Mouse (Mus musculus) left cerebral cortex, adult 8-10 months (tissue): ENCODE results near the gene Ooep. TPM values are rescaled to one million over a fixed set of nuclear protein-coding genes. Genes with fewer than 3 reads are reported as not detected.
A peak's percentile ranks its signal among the peaks of the same experiment; 100 is the strongest.

Experiments used
- DNase-seq, 2 experiments: peaks; one replicate each; pipeline ENCODE4 v3.0.0; 2022; ENCODE audit warnings: low spot score in 2 of 2
- total RNA-seq, 4 experiments: library from RNA; stranded (reverse); gene quantifications; 2 replicates each; pipeline ENCODE4 v1.2.4; 2022

Gene Ooep
- not detected for total RNA-seq

DNA sequence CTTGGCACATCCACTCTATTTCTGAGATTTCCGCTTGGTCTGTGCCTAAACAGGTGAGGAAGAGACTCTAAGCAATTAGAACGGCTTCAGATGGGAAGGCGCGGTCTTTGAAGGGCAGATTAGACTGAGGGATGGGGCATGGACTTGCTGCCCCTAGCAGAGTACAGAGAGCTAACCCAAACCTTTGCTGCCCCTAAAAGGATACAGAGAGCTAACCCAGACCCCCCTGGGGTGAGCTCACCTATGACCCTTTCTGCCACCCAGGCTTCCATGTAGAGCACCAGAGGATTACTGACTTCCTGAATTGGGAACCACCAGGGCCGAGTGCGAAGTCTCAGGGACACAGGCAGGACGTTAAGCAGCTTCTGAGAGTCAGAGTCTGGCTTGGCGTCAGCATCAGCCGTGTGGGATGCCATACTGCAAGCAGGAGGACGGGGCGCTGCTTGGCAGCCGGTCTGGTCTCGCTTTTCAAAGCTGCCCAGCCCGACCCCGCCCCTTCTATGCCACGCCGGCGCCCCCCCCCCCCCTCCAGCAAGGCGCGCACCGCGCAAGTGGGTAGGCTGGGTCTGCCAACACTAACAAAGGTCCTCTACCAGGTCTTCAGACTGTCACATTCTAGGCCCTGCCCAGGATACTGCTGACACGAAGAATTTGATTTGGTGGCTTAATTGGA is at the start of gene Ooep:
Gene Ooep, minus strand, starts transcription at position 613 of the 673 bp plus-strand sequence.
- peak in 1 of 2 experiments; percentile 6 for DNase-seq

DNA sequence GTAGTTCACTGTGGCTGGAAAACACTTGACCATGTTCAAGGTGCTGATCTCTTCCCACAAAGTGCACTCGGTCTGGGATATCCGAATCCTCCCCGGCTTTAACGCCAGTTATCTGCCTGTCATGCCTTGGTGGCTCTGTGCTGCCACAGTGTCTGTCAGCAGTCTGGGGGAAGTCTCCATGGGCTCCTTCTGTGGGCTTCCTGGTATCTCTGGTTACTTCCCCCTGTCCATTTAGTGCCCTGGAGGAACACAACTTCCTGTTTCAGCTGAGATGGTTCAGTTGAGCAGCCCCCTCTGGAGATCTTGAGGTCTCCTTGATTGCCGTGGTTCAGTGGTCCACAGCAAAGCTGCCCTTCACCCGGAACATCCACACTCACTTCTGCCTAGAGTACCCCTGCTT is 49.7 kb upstream of the Ooep start:
- DNase-seq: no peak

DNA sequence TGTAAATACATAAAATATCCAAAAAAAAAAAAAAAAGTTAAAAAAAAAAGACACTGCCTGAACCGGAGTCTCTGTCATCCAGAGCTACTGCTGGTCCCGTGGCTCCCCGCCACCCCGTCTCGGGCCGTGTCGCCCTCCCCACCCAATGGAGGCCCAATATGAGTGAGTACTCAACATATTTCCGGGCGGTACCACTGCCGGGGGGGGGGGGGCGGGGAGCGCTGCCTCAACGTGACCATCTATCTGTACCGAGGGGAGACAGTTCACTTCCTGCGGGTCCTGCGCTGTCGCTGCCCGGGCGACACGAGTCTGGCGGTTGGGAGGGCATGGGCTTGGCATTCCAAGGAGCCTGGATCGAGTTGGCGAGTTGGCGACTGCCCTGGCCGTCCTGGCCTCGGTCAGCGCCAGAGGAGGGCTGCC is 48.8 kb upstream of the Ooep start:
- DNase-seq: no peak

DNA sequence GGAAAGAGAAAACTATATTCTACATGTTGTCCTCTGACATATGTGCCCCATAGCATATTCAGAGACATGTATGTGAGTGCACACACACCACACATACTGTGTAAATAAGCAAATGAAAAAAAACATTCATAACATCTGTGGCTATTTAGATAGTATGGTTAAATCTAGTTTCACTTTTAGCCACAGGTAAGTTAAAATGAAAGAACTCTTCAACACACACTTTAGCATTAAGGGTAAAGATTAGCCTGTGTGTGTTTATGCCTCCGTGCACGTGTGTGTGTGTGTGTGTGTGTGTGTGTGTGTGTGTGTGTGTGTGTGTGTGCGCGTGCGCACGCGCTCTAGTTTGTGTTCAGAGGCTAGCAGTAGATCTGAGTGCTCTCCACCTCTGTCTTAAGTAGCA is 23.1 kb upstream of the Ooep start:
- no peak for DNase-seq

DNA sequence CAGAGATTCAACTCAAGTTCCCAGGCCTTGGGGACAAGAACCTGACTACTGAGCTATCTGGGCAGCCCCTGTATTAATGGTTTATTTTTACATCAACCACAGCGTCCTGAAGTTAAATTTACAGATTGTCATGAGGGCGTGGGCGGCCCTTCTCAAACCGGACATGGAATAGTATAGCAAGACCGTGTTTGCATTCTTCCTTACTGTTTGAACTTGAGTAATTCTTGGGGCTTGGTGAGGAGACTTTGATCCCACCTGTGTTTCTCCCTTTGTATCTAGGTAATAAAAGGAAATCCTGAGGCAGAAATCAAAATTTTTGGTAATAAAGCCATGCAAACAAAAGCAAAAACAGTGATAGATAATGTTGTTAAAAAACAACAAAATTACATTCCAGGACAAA is 22.0 kb upstream of the Ooep start:
- DNase-seq: no peak

DNA sequence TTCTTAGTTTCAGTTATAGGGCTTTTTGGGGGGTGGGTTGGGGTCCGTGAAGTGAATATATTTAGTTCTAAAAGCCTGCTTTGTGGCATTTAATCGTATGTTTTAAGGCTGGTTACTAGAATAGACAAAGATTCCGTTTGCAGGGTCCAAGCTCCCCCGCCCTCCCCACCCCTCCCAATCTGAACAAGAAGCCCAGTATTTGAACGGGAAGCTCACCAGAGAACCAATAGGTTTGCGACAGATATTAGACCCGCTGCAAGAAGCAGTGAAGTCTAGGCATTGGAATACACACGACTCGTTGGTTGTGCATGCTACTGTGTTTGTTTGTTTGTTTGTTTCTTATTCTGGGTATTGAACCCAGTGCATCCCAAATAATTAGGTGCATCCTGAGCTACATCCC is 18.0 kb upstream of the Ooep start:
- no peak for DNase-seq

DNA sequence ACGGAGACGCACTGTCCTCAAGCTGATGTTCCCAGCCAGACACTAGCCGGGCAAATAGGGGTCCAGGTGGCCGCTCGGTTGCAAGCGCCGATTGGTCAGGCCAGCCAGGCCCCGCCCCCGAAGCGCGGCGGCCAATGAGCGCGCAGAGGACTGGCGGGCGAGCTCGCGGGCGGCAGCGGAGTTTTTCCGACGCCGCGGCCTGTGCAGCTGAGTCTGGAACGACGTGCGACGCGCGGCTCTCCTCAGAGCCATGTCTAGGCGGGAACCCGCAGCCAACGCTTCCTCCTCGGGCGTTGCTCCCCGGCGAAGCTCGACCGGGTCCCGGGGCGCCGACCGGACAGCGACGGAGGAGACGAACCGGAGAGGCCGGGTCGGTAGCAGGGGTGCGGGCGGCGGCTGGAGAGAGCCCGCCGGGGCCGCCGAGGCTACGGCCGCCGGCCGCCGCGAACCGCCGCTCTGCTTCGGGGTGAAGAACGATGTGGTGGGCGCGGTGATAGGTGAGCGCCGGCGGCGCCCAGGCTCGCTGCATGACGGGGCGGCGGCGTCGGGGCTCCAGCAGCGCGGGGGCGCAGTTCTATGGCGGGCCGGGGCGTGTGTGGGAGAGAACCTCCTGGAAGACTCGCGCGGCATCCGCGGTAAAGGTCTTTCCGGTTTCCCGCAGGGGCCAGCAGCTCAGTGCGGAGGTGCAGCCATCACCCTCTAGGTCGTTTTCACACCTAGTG is 17.3 kb upstream of the Ooep start, which contains the start of gene Ddx43:
Gene Ddx43, plus strand, starts transcription at position 148 of the 722 bp plus-strand sequence.
- DNase-seq: peak in 1 of 2 experiments; percentile 12

DNA sequence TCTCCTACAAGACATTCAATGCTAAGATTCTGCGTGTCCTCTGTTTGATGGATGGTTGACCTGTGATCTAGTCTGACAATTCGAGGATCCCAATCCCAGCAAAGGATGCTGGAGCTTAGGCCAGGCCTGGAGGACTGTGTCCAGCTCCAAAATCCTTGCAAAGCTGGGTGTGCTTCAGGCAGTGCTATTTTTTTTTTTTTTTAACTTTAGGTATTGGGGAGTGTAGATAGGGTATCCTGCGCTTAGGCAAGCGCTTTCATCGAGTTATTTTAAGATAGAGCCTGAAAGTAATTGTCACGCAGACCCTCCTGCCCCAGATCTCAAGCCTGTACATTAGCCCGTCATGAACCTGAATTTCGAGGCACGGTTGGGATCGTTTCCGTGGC is 16.7 kb upstream of the Ooep start:
- DNase-seq: no peak

DNA sequence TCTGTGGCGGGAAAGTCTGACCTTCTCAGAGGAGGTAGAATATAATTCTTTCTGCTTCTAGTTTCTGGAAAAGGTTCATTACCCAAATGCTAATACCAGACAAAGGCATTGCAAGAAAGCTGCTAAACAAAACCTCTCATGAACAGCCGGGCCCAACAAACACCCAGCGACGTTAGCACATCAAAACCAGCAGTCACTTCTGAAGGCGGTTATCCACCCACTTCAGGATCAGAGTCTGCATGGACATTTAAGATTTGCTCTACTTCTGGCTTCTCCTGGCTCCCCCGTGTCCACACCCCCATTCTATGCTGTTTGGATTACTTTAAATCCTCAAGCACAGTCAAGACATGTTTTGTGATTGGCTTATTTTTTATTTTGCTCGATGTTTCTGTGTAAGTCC is 16.1 kb upstream of the Ooep start:
- no peak for DNase-seq

DNA sequence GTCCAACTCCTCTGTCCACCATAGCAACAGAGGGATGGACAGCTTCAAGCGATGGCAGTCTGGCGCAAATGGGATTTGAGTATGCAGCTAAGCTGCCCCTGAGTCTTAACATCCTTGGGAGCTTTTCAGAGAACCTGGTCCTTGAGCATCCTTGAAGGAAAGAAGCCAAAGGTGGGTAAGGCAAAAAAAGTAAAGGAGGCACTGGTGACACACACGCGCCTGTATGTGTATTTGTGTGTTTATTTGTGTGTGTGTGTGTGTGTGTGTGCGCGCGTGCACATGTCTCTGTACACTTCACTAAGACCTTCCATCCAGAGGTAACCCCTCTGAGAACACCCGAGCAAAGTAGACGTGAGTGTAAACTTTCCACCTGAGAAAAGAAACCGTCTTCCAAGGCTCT is 15.2 kb upstream of the Ooep start:
- no peak for DNase-seq

DNA sequence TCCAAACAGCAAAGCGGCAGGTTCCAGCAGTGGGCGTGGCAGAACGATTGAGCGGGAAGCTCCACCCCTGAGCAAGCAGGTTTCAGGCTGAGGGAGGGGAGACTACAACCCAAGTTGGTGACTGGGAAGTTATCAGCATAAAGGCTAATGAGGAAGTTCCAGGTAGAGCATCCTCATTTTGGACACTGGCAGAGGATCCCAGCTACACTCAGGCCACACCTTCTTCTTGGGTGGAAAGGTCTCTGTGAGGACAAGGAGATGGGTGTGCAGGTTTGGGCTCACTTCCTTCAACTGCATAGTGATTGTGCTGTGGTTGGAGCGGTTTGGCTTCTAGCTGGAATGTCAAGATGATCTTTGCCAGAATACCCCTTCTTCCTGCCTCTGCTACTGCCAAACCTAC is 11.5 kb upstream of the Ooep start:
- DNase-seq: no peak

DNA sequence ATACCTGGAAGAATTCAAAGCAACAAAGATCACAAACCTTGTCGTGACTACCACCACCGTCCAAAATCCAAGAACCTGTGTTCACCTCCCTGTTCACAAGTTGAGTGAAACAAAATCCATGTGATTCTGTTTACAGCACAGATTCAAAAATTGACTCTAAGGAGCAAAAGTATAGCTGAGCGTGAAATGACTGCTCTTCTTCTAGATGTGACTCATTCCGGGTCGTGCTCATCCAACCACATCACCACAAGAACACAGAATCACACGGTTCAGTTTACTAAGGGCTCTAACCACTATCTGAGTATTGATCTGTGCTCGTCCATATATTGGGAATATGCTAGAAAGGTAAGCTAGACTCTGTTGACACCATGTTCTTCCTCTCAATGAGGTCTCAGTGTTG is 8.4 kb upstream of the Ooep start:
- DNase-seq: no peak

DNA sequence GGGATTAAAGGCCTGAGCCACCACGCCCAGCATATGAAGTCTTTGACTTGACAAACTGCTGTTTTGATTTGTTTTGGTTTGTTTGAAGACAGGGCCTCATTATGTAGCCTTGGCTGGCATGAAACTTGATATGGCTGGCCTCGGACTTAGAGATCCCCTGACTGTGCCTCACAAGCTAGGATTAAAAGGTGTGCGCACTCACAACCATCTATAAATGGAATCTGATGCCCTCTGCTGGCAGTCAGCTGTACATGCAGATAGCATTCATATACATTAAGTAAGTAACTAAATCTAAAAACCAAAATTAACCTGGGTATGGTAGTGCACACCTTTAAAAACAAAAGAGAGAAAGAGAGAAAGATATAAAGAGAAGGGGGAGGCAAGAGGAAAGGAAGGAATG is 7.4 kb upstream of the Ooep start:
- no peak for DNase-seq

DNA sequence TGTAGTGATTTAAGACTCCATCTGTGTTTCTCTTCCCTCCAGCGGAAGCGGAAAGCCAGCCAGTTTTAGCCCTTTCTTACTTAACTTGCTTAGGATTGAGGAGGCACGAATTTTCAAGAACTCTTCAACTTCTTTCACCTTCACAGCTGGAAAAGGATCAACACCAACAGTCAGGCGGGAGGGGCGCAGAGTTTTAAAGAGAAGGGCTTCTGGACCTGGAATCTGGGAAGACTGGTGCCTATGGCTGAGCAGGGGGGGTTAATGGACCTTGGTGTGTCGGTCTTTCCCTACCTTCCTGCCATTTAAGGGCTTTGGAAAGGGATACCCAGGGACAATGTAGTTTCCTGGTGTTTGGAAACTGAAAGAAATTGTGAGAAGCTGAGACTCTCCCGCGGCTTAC is 979 bp downstream of the Ooep start:
- no peak for DNase-seq

DNA sequence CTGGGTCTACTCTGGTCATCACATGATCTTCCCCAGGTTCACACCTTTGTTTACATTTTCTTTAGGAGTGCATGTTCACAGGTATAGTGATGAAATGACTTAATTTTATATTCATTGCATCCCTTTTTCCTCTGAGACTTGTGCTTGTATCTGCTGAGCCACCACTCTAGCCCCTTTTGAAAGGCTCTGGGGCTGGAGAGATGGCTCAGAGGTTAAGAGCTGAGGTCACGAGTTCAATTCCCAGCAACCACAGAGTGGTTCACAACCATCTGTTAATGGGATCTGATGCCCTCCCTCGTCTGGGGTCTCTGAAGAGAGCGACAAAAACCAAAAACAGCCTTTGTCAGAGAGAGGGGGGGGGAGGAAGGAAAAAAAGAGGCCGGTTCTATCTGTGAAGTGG is 3.0 kb downstream of the Ooep start:
- DNase-seq: no peak

DNA sequence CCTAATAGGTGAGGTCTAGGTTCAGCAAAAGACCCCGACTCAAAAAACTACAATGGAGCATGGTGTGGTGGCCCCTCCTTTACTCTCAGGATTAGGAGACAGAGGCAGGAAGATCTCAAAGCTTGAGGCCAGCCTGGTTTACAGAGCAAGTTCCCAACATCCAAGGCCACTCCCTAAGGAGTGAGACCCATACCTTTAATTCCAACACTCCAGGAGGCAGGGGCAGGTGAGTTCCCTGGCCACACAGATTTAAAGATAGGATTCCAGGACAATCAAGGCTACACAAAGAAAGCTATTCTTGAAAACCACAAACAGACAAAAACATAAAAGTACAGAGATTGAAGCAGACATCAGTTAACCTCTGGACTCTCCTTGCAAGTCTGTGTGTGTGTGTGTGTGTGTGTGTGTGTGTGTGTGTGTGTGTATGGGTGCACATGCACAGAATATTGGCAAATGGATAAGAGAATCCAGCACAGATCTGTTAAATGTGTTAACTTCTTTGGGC is 3.6 kb downstream of the Ooep start:
- DNase-seq: no peak

DNA sequence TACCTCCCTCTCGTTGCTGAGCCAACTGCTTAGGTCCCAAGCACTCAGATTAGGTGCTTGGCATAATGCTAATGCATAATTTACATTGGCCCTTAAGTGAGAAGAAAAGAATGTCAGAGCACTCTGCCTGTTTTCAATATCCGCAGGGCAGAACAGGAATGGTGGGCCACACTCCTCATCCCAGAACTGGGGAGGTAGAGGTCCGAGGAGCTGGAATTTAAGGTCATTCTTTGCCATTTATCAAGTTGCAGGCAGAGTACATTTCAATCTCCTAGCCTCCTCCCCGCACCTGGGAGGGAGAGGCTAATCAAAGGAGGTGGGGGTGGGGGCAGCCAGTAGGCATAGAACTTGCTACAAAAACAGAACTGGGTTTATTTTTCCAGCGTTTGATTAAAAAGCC is 4.1 kb downstream of the Ooep start:
- no peak for DNase-seq

DNA sequence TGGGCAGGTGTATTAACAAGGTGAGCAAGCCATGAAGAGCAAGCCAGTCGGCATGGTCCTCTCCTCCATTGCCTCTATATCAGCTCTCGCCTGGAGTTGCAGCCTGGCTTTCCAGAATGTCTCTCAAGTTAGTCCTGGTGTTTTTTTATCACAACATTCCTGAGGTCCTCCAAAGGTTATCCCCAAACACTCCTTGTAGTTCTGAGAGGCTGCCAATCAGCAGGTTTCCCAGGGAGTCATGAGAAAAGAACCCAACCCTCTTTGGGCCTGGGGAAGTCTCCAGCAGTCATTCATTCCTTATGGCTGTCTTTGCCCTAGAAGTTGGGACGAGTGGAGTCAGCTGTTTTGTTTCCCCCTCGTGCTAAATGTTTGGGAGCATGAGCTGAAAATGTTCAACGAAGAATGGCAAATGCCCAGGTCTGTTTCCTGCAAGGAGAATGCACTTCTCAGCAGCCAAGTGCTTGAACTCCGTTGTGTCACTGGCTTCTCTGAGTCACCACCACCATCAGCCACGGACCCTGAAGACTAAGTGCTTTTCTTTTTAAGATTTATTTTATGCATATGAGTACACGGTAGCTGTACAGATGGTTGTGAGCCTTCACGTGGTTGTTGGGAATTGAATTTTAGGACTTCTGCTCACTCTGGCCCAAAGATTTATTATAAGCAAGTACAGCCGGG is 5.6 kb downstream of the Ooep start:
- DNase-seq: no peak

DNA sequence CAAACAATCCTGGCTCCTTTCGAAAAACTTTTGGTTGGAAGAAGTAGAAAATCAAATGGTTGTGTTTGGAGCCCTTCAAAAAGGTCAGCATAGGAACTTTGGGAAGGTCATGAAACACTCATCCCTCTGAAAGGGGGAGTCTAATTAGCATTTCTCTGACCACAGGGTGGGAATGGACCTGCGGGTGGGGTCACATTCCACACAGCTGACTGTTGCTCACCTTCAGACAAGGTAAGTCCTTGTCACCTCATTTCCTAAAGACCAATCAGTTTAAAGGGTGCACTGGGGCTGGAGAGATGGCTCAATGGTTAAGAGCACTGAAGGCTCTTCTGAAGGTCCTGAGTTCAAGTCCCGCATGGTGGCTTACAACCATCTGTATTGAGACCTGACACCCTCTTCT is 7.1 kb downstream of the Ooep start:
- no peak for DNase-seq

DNA sequence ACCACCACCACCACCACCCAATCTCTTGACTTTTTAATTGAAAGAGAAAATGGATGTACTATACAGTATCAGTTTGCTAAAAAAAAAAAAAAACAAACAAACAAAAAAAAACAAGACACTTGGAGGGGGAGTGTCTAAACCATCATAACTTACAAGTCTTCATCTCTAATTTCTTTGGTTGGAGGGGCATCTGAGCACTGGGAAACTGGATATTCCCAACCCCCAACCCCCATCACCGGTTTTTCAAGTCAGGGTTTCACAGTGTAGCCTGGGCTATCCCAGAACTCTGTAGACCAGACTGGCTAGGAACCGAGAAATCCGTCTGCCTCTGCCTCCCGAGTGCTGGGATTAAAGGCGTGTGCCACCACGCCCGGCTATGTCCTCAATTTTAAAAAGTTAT is 8.7 kb downstream of the Ooep start:
- no peak for DNase-seq

DNA sequence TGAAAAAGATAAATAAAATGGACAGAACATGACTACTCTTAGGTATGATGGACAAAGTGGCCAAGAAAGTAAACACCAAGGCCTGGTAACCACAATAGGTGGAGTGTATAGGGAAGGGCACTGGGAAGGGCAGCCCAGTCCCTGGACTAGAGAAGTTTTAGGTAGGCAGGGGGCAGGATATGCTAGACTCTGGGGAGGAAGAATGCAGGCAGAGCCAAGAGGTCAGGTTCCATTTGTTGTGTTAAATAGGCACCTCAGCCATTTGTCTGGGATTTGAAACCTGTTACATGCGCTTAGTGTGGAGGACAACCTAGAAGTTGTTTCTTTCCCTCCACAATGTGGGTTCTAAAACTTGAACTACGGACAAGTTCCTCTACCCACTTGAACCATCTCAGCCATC is 9.2 kb downstream of the Ooep start:
- DNase-seq: no peak

DNA sequence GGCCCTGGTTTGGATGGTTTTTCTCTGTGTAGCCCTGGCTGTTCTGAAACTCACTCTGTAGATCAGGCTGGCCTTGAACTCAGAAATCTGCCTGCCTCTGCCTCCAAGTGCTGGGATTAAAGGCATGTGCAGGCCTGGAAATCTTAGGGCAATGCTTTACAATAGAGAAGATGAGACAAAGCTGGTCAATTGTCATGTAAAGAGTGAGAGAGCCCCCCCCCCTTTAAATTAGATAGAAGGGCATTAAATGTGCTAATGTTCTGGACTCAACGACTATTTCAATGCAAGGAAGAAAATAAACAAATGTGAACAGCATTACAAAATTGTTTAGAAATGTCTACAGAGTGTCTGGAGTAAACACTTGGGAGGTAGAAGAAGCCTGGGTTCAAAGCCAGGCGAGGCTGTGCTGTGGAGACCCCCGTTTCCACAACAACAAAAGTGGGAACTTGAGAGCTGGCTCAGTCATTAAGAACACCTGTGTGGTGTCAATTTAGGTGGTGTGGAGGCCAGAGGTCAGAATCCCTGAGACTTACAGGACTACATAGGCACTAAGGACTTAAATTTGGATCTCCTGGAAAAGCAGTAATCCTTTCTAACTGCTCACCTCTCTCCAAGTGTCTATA is 9.7 kb downstream of the Ooep start:
- DNase-seq: no peak
